Mouse (Mus musculus) splenic B cell, adult 2 months (primary cell): ENCODE results near the gene Col5a2.
"Not testable (repeated sequence)": the region's sequence is repeated elsewhere in the genome, so short reads cannot be mapped to it uniquely, and the experiment has no call there.

Experiments
- DNase-seq: peaks from one replicate; pipeline ENCODE4 v3.0.0-alpha.2; 2011; ENCODE audit warnings: low read depth, low spot score
- H3K27me3 ChIP-seq: 2 replicates; pipeline ENCODE4 v1.6.1; 2012; ENCODE audit warnings: mild to moderate bottlenecking, low read length, moderate library complexity, mixed read lengths; ENCODE audit not compliant: control insufficient read depth, poor library complexity, insufficient read depth, severe bottlenecking
- H3K36me3 ChIP-seq: 2 replicates; pipeline ENCODE4 v1.6.1; 2012; ENCODE audit warnings: mild to moderate bottlenecking, low read length, moderate library complexity, mixed read lengths; ENCODE audit not compliant: control insufficient read depth, poor library complexity, insufficient read depth, severe bottlenecking

Gene Col5a2

GRCm38 (mm10) chr1:45502865-45503332 lies at the start of gene Col5a2:
TSS of gene Col5a2 (minus strand) at chr1:45503282.
- DNase-seq, result no peak
- Histone ChIP-seq H3K36me3 (no peaks in the 10 kb centered on the region), H3K27me3 (no peaks in the 10 kb centered on the region; the same call in 1 of the 2 replicates)

DNA sequence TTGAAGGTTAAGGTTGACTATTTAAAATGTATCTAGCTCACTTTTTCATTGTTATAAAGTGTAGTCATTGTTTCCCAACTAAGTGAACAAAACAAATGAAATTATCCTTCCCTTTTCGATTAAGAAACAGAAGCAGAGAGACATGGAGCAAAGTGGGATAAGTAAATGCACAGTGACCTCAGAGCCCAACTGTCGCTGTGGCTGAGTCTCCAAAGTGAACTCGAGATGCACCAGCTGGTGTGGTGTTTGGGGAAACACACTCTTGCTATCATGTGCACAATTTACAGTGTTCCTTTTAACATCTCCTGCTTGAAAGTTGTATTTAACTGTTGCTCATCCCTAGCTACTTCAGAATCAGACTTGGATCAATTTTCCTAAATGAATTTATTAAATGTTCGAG lies 47.4 kb upstream of the Col5a2 start:
- no peaks in the 10 kb centered on the region for H3K27me3 ChIP-seq
- DNase-seq, result no peak

GRCm38 (mm10) chr1:45541888-45542287 lies 38.8 kb upstream of the Col5a2 start:
- Histone ChIP-seq H3K36me3 (no peaks in the 10 kb centered on the region), H3K27me3 (no peaks in the 10 kb centered on the region)
- no peak for DNase-seq

More for the DNA sequence above, 47.4 kb upstream of the Col5a2 start:
- no peaks in the 10 kb centered on the region for H3K36me3 ChIP-seq

- no peak for DNase-seq
Observed at GRCm38 (mm10) chr1:45541161-45541560, 38.1 kb upstream of the Col5a2 start.

DNA sequence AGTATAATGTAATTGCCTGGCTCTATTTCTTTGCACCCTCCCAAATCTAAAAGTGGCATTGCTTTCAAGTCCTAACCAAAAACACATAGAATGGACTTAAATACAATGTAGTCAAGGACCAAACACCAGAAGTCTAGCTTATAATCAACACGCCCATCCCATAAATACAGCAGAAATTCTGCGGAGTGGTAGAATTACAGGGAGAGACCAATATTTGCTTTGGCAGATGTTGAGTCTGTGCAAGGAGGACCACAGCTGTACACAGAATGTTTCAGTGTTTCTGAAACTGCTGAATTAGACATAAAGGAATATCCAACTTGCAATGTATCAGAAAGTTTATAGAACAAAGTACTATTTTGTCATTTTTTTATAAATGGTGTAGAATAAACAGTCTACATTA lies 28.4 kb upstream of the Col5a2 start:
- Histone ChIP-seq H3K36me3 (no peaks in the 10 kb centered on the region), H3K27me3 (no peaks in the 10 kb centered on the region)
- no peak for DNase-seq

More at GRCm38 (mm10) chr1:45541161-45541560, 38.1 kb upstream of the Col5a2 start:
- Histone ChIP-seq H3K27me3 (no peaks in the 10 kb centered on the region), H3K36me3 (no peaks in the 10 kb centered on the region)

- not testable (repeated sequence) for DNase-seq
Observed at GRCm38 (mm10) chr1:45527476-45527875, 24.4 kb upstream of the Col5a2 start.

DNA sequence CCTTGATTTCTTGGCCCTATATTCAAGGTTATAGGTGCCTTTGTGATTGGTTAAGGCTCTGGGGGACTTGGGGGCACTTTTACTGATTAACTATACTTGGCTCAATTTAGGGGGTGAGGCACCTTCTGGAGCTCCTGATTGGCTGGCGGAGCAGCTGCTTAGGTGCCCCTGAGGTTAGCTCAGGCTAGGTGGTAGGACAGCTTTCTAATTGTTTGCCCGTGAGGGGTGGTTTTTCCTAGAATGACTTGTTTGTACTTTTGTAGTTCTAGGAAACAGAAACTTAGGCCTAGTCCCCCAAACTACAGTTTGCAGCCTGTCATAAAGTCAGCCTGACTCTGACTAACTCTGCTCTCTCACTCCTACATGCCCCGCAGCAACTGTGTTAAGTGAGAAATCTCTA lies 20.5 kb upstream of the Col5a2 start:
- DNase-seq, result no peak
- H3K27me3 ChIP-seq, result no peaks in the 10 kb centered on the region
- H3K36me3 ChIP-seq, result no peaks in the 10 kb centered on the region

More at GRCm38 (mm10) chr1:45527476-45527875, 24.4 kb upstream of the Col5a2 start:
- not testable (repeated sequence) for H3K36me3 ChIP-seq, H3K27me3 ChIP-seq

- no peak for DNase-seq
- Histone ChIP-seq H3K36me3 (no peaks in the 10 kb centered on the region), H3K27me3 (no peaks in the 10 kb centered on the region)
Observed at GRCm38 (mm10) chr1:45521486-45521885, 18.4 kb upstream of the Col5a2 start.

DNA sequence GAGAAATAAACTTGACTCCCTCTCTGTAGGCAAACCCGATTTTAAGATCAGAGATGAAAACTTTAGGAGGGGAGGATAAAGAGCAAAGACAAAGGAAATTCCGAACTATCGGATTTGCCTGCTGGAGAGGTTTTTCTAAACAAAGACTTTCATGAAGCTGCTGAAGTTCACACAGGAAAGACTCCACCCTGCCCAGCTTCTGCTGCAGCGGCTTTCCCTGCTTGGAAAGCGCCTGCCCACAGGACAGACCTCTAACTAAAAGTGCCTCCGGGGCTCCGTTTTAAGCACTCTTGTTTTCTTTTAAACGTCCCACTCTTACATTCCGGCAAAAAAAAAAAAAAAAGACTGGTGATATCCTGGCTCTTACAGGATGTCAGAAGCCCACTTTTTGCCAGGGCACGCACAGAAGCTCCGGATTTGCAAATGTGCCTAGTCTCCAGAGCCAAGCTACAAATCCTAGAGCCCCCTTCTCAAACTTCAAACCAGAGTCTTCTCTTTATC lies 791 bp downstream of the Col5a2 start:
- H3K36me3 ChIP-seq, result no peaks in the 10 kb centered on the region
- no peak for DNase-seq
- H3K27me3 ChIP-seq, result no peaks in the 10 kb centered on the region; the same call in 1 of the 2 replicates

GRCm38 (mm10) chr1:45501437-45501836 lies 1.6 kb downstream of the Col5a2 start:
- no peaks in the 10 kb centered on the region; the same call in 1 of the 2 replicates for H3K27me3 ChIP-seq
- H3K36me3 ChIP-seq, result no peaks in the 10 kb centered on the region
- no peak for DNase-seq

DNA sequence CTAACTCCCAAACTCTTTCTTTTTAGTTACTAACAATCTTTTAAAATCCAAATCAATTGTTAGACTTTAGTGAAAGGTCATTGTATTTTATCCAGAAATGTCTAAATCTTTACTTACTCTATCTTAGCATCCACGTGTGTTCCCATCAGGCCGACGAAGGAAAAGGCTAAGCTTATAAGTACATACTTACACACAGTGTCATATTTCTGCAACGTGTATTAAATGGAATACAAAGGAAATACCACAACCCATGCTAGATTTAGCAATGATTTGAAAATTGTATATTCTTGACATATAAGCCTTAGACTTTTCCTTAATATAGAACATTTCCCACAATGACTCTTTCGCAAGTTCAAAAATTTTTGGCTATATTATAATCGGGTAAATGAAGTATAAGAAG lies 2.6 kb downstream of the Col5a2 start:
- DNase-seq, result no peak
- Histone ChIP-seq H3K27me3 (no peaks in the 10 kb centered on the region; the same call in 1 of the 2 replicates), H3K36me3 (no peaks in the 10 kb centered on the region)

DNA sequence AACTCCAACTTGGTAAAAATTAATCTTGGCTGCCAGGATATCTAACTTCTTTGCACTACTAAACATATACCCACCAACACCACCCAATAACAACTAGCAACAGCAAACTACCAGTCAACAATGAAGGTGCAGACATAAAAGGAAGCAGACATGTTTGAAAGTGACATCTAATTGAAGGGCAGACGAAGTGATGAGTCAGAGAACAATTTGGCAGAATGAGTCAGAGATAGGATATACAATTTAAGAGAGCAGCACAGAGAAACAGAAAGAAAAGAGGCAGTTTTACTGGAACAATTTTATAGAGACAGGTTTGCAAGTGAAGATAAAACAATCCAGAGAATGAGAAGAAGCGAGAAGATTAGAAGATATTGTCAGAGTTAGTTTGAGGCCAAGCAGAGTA lies 8.1 kb downstream of the Col5a2 start:
- Histone ChIP-seq H3K36me3 (no peaks in the 10 kb centered on the region), H3K27me3 (no peaks in the 10 kb centered on the region)
- DNase-seq, result no peak

DNA sequence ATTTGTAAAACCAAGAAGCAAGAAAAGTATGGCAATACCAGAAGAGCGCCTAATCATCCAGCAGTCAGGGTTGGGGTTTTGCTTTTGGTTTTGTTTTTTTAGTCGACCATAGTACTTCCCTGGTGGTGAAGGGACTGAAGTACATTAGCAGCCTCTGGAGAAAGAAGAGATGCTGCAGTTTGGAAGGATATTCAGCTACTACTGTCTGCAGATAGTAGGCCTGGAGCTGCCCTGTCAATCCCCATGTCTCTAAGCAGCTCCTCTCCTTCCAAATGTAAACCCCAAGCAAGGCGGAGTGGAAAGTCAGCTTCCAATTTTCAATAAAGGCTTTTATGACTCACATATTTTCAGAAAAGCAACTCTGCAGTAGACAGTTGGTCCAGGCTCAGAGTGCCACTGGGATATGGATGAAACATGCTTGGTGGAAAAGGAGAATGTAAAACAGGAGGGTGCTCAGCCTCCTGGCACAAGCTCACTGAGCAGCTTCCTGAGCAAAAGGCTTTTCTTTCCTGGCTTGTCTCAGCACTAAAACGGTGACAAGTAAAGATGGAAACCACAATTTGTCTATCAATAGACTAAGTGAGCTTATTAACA lies 10.9 kb downstream of the Col5a2 start:
- DNase-seq, result no peak
- H3K36me3 ChIP-seq, result no peaks in the 10 kb centered on the region
- H3K27me3 ChIP-seq, result no peaks in the 10 kb centered on the region

GRCm38 (mm10) chr1:45490451-45490850 lies 12.6 kb downstream of the Col5a2 start:
- Histone ChIP-seq H3K36me3 (no peaks in the 10 kb centered on the region), H3K27me3 (no peaks in the 10 kb centered on the region)
- no peak for DNase-seq

DNA sequence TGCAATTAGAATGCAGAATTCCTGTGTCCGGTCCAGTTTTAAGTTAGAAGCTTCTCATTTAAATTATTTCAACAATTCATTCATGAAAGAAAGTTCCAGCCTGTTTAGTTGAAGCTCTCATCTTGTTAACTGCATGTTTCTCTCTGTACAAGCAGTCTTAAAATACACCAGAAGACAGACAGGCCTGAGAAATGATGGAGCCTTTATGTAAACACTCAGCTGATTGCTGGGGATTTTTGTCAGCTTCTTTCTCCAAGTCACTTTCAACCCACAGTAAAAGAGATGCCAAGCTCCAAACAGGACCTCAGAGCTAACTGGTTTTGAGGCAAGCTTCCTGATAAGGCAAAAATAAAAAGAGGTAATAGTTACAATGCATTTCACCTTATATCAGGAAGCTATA lies 14.8 kb downstream of the Col5a2 start:
- H3K36me3 ChIP-seq, result no peaks in the 10 kb centered on the region
- no peak for DNase-seq
- H3K27me3 ChIP-seq, result no peaks in the 10 kb centered on the region

DNA sequence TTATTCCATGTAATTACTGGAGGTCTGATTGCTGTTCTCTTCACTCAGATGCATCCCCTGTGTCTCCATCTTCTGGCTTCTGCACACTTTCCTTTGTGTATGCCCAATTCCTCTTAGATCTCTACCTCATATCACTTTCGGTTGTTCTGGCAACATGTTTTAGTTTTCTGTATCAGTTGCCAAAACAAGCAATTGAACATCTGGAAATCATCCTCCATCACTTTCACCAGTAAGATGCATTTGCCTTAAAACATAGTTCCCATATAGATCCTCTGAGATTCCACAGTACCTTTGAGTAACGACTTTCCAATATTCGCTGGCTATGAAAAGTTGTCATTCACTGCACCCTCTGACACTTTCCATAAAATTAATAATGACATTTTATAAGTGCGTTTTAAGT lies 20.1 kb downstream of the Col5a2 start:
- H3K36me3 ChIP-seq, result no peaks in the 10 kb centered on the region
- no peaks in the 10 kb centered on the region for H3K27me3 ChIP-seq
- no peak for DNase-seq
